Mouse (Mus musculus): ENCODE measurements around the gene Vmp1. TPM values are rescaled to one million over a fixed set of nuclear protein-coding genes. Genes with fewer than 3 reads are reported as not detected.
A peak's percentile ranks its signal among the peaks of the same experiment; 100 is the strongest.

Vmp1 gene
- total and polyA plus RNA-seq, 3 experiments, result 80.9 to 209 (median 167) TPM

DNA sequence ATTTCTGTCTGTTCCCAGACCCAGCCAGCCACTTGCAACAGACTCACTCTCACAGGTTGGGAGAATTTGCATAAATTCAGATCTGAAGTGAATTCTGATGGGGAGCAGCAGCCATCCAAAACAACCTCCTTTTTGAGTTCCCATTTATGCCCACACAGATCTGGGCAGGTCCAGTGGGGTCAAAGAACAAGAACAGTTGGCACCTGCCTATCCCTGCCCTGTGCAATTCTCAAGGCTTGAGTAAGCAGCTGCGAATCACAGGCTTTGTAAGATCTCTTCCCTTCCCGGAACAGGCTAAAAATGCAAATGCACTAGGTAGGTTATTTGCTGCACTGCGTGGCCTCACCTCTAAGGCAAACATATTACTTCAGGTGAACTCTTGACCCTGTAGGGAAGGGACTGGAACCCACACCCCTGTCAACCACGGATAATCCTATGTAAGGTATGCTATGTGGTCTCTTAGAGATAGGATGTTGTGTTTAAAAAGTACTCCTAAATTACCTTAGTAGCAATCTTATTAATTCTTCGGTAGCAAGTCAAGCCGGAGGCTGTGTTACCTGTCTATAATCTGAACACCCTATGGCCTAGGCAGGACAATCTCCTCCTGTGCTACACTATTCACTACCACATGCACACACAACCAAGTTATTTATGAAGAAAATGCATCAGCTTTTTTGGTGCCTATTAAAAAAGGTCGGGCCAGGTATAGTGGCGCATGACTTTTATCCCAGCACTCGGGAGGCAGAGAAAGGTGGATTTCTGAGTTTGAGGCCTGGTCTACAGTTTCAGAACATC is 103.1 kb downstream of the Vmp1 start (continued):
- TF ChIP-seq E2F4 (IDR thresholded peaks at IDR 0.05; ENCODE audit: insufficient replicate concordance, low read depth, low read length), result no peak

DNA sequence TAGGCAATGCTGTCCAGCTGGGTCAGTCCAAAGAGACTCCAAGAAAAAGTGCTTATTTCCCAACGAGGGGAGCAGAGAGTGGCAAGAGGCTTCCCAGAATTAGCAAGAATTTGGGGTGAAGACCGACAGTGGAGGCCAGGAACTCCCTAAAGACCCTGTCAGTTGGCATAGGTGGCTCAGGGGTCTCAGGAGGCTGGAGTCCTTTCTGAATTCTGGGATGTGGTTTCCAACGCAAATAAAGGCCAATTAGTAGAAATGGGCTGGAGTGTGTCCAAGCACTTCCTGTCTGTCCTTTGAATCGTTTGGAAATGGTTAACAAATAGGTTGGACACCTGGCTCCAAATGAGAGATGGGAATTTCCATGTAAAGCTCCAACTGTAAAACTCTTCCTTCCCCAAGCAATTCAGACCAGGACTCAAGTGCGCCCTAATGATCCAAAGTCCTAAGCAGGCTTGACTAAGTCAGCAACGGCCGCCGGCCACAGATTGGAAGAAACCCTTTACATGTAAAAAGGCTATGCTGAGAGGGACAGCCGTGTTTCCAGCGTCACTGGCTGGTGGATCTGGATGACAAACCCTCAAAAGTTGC is 103.8 kb downstream of the Vmp1 start:
- Histone ChIP-seq H3K36me3 (replicated peaks in 1 of 2; ENCODE audit: control insufficient read depth in 1 of 2, insufficient read depth in 1 of 2, low read length in 1 of 2) (peaks cover under 1 to 3% of the 10 kb centered on the region in 2 experiments), H3K4me2 (ENCODE audit: insufficient read depth, low read depth, poor library complexity, severe bottlenecking) (peak overlapping the region; percentile 86), H3K4me3 (replicated peaks in 1 of 3; ENCODE audit: low read depth in 2 of 3, low read length in 2 of 3, poor library complexity in 1 of 3) (peak overlapping the region in 2 of 3 experiments; percentile 1 to 16), H3K9me3 (replicated peaks; ENCODE audit: low read length) (no peaks in the 10 kb centered on the region), H3K79me2 (replicated peaks; ENCODE audit: control insufficient read depth, extremely low read depth, insufficient read depth, poor library complexity, severe bottlenecking) (peaks cover 8% of the 10 kb centered on the region), H3K27ac (ENCODE audit: insufficient read depth, low read depth) (peak overlapping the region; percentile 93), H3K9ac (ENCODE audit: insufficient read depth, low read depth) (peak overlapping the region; percentile 99), H3K4me1 (ENCODE audit: control insufficient read depth in 1 of 2, insufficient read depth in 2 of 2) (peaks cover 32 to 77% of the 10 kb centered on the region in 2 experiments), H3K27me3 (replicated peaks) (no peaks in the 10 kb centered on the region)
- in situ Hi-C loops (cut with MboI; ENCODE audit: low pct_ligation_motif_present, low pct_unique_long_range_greater_than_20kb, low sequenced_read_pairs), result loop anchor here (5.0 to 10.0 kb wide), 3 partner anchors 42 to 425 kb away; no protein-coding TSS in a partner anchor
- no peak for TF ChIP-seq USF1 (IDR thresholded peaks at IDR 0.05; ENCODE audit: low read depth, low read length)
- 0 out of 2 replicates have a peak, but pooled peaks have one; percentile 23 for TF ChIP-seq KAT2A (IDR thresholded peaks at IDR 0.05; ENCODE audit: insufficient replicate concordance, low read length)
- TF ChIP-seq BHLHE40 (IDR thresholded peaks at IDR 0.05; ENCODE audit: low read depth, low read length), result no peak
- no peak for TF ChIP-seq TCF12 (IDR thresholded peaks at IDR 0.05; ENCODE audit: low read depth, low read length)
- 0 out of 2 replicates have a peak, but pooled peaks have one; percentile 74 for TF ChIP-seq CHD1 (IDR thresholded peaks at IDR 0.05; ENCODE audit: low read depth, low read length)
- dilution Hi-C loops (cut with MboI; ENCODE audit: extremely low pct_ligation_motif_present, extremely low pct_unique_long_range_greater_than_20kb, low sequenced_read_pairs), result no loop called here
- DNase-seq (ENCODE audit: extremely low read depth), result no peak

DNA sequence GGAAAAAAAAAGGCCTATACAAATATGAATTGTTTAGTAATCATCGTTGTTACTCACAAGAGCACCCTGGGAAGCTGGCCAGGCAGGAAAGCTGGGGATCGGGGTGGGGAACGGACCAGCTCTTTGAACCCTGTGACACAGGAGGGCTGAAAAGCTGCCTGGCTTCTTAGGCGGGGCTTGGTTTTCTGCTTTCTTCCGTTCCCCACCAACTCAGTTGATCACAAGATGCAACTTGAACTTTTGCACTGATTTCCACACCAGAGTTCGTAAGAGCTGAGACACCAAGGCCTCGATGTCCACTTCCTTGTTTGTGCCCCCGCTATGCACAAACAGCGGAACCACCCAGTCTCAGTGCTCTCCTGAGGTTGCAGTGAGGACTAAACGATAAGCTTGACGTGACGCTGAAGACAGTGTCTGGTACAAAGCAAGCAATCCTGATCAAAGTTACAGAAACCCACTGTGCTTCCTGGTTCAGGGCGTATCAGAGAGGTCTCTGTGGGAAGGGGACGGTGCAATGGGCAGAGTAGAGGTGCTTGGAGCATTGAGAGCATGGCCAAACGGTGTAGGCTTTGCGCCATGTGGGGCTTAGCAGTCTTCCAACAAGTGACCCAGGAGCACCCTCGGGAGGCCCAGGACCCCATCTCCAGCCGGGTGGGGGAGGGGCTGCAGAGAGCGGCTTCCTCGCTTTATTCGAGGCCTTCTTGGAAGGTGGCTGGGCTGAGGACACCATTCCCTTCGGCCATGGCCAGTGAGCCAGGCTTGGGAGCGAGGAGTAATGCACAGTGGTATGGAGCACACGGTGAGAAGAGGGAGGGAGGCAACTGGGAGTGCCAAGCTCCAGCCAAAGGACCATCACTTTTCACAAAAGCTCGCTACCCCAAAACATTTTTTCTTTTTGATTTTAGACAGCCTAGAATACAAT is 104.6 kb downstream of the Vmp1 start:
- H3K27ac ChIP-seq (ENCODE audit: insufficient read depth, low read depth), result peak overlapping the region; percentile 93
- DNase-seq (ENCODE audit: extremely low read depth), result no peak
- H3K36me3 ChIP-seq (replicated peaks in 1 of 2; ENCODE audit: control insufficient read depth in 1 of 2, insufficient read depth in 1 of 2, low read length in 1 of 2), result peaks cover 0 to 2% of the 10 kb centered on the region in 2 experiments
- H3K79me2 ChIP-seq (replicated peaks; ENCODE audit: control insufficient read depth, extremely low read depth, insufficient read depth, poor library complexity, severe bottlenecking), result peaks cover 2% of the 10 kb centered on the region
- peak overlapping the region; percentile 99 for H3K9ac ChIP-seq (ENCODE audit: insufficient read depth, low read depth)
- peak overlapping the region; percentile 3 to 6 (median 5) for H3K4me3 ChIP-seq (replicated peaks in 1 of 3; ENCODE audit: low read depth in 2 of 3, low read length in 2 of 3, poor library complexity in 1 of 3)
- H3K9me3 ChIP-seq (replicated peaks; ENCODE audit: low read length), result no peaks in the 10 kb centered on the region
- dilution Hi-C loops (cut with MboI; ENCODE audit: extremely low pct_ligation_motif_present, extremely low pct_unique_long_range_greater_than_20kb, low sequenced_read_pairs), result no loop called here
- H3K27me3 ChIP-seq (replicated peaks), result no peaks in the 10 kb centered on the region
- in situ Hi-C loops (cut with MboI; ENCODE audit: low pct_ligation_motif_present, low pct_unique_long_range_greater_than_20kb, low sequenced_read_pairs), result loop anchor here (5.0 to 10.0 kb wide), 2 partner anchors 73 to 426 kb away; no protein-coding TSS in a partner anchor
- H3K4me2 ChIP-seq (ENCODE audit: insufficient read depth, low read depth, poor library complexity, severe bottlenecking), result peak overlapping the region; percentile 86
- peaks cover 38 to 85% of the 10 kb centered on the region in 2 experiments for H3K4me1 ChIP-seq (ENCODE audit: control insufficient read depth in 1 of 2, insufficient read depth in 2 of 2)
- TF ChIP-seq POLR2AphosphoS2 (IDR thresholded peaks at IDR 0.05; ENCODE audit: low read depth, low read length) (peak; percentile 72; the same call in 1 of the 2 replicates), ZNF384 (IDR thresholded peaks at IDR 0.05; ENCODE audit: low read depth, low read length) (no peak), MYC (IDR thresholded peaks at IDR 0.05; ENCODE audit: low read depth, low read length) (peak; percentile 51; the same call in 1 of the 2 replicates), CHD1 (IDR thresholded peaks at IDR 0.05; ENCODE audit: low read depth, low read length) (peak; percentile 92; the same call in 1 of the 2 replicates), CTCF (conservative IDR thresholded peaks at IDR 0.05 in 1 of 2, IDR thresholded peaks at IDR 0.05 in 1 of 2; ENCODE audit: low read depth in 2 of 2, low read length in 2 of 2) (no peak), USF2 (conservative IDR thresholded peaks at IDR 0.05; ENCODE audit: low read depth, low read length) (no peak), UBTF (IDR thresholded peaks at IDR 0.05; ENCODE audit: low read depth, low read length) (peak; percentile 84), PAX5 (IDR thresholded peaks at IDR 0.05; ENCODE audit: low read length) (no peak), ZKSCAN1 (IDR thresholded peaks at IDR 0.05; ENCODE audit: borderline replicate concordance, low read depth, low read length) (no peak), MAFK (IDR thresholded peaks at IDR 0.05; ENCODE audit: insufficient replicate concordance, low read length) (no peak; the same call in 1 of the 2 replicates), ELF1 (IDR thresholded peaks at IDR 0.05; ENCODE audit: low read depth, low read length) (peak; percentile 89), MXI1 (IDR thresholded peaks at IDR 0.05; ENCODE audit: low read depth, low read length) (peak; percentile 73; the same call in 1 of the 2 replicates), NRF1 (IDR thresholded peaks at IDR 0.05; ENCODE audit: low read depth, low read length) (no peak), CHD2 (IDR thresholded peaks at IDR 0.05; ENCODE audit: low read length) (peak; percentile 76), ZC3H11A (IDR thresholded peaks at IDR 0.05; ENCODE audit: low read depth, low read length) (no peak), SMC3 (IDR thresholded peaks at IDR 0.05; ENCODE audit: low read depth, low read length) (peak; percentile 2; the same call in 1 of the 2 replicates), MAZ (IDR thresholded peaks at IDR 0.05; ENCODE audit: low read depth, low read length) (peak; percentile 65; the same call in 1 of the 2 replicates), NELFE (IDR thresholded peaks at IDR 0.05; ENCODE audit: low read depth, low read length) (peak; percentile 58; the same call in 1 of the 2 replicates), RCOR1 (conservative IDR thresholded peaks at IDR 0.05; ENCODE audit: low read depth, low read length) (0 out of 2 replicates have a peak, but pooled peaks have one; percentile 80), E2F4 (IDR thresholded peaks at IDR 0.05; ENCODE audit: insufficient replicate concordance, low read depth, low read length) (0 out of 2 replicates have a peak, but pooled peaks have one; percentile 19)

Data from CH12.LX (cell line).